Mouse (Mus musculus) mammary gland, adult 2 months (tissue): Measurements from ENCODE around the gene Mtmr2. TPM values are rescaled to one million over a fixed set of nuclear protein-coding genes. Genes with fewer than 3 reads are reported as not detected.

ENCODE experiments used
- polyA plus RNA-seq: library from polyadenylated mRNA; depleted of rRNA; stranded (reverse); fragments of >200 nt; gene quantifications from 2 replicates; pipeline ENCODE4 v1.2.3, GENCODE M21; 2012; ENCODE audit warnings: low replicate concordance; rRNA removed

The Mtmr2 gene
- polyA plus RNA-seq, result 20.8 and 34.1 TPM in 2 replicates

DNA sequence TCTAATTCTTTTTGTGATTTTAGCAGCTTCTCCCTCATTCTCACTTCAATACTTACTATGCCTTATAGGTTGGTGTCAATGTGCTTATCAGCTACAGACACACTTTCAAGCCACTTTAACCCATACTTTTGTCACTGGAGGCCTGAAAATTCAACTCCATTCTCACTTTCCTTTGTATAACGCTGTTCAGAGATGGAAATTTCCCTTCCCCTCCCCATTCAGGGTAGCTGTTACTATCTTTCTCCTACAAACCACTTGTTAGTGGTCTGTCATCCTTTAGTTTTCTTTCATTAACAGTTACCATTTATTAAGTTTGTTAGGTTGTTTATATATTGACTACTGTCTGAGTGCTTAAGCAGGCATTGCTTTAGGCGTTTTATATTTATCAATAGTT, at the start of gene Mtmr2:
Gene Mtmr2, plus strand, starts transcription at position 7 of the 394 bp plus-strand sequence.

DNA sequence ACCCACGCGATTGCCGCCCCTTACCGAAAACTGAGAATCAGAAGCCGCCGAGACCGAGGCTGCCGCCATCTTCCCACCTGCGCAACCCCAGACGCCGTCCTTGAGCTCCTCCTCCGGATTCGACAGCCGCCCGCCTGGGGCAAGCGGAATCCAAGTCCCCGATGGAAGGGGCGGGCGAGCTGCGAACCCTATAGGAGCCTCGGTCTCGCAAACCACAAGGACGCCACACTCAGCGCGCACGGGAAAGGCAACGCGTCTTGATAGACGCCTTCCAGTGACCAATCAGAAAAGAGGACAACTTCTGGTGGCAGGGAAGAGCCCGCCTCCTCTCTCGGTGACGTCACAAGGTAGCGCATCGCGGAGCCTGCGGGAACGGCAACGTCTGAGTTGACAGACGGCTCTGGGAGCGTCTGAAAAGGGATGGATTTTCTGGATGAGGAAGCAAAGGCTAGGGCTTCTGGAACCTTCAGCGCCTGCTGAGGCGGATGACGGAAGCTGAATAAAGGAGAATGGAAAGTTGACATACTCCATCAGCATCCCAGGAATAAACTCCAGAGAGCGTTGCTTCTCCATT, 78.7 kb downstream of the Mtmr2 start, which contains the start of gene Cep57:
Gene Cep57, minus strand, starts transcription at position 276 of the 574 bp plus-strand sequence.

DNA sequence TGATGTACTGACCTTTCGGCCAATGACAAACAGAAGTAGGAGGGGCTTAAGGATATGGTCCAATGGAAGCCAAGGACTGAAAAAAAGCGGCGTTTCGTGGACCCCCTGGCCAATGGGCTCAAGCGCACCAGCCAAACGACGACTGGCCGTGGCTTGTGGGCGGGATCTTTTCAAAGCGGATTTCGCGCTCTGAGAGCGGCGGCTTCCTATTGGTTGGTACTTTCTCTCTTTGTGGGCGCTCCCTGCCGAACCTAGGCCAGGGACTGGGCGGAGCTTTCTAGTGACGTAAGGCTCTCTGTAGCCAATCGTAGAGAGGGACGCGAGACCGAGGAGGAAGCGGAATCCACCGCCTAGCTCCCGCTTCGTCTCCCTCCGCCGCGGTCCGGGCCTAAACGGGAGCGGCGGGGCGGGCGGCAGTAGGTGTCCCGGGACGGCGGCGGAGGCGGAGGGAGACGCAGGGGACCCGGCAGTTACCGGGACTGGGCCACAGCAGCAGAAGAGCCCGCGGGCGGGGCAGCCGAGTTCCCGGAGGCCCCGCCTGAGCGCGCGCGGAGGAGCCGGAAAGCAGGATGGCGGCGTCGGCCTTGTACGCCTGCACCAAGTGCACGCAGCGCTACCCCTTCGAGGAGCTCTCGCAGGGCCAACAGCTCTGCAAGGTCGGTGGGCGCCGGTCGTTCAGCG, 79.3 kb downstream of the Mtmr2 start, which contains the start of gene Fam76b:
Gene Fam76b, plus strand, starts transcription at position 311 of the 681 bp plus-strand sequence.

Other genes with a start within 250 kb of the Mtmr2 start
- gene Cep57, start 78.7 kb downstream of the Mtmr2 start, polyA plus RNA-seq, result 6.9 and 9.5 TPM in 2 replicates
- 6.5 and 8.5 TPM in 2 replicates for gene Fam76b, start 79.3 kb downstream of the Mtmr2 start, polyA plus RNA-seq